Mouse (Mus musculus): ENCODE measurements around the gene Olfr1129. TPM values are rescaled to one million over a fixed set of nuclear protein-coding genes. Genes with fewer than 3 reads are reported as not detected.
"Not testable (repeated sequence)": the region's sequence is repeated elsewhere in the genome, so short reads cannot be mapped to it uniquely, and the experiment has no call there.

Gene Olfr1129
- polyA plus RNA-seq (2015; fragmentation: Nextera tagmentation; extraction: Ambion mirVana), result not detected in 2 replicates

DNA sequence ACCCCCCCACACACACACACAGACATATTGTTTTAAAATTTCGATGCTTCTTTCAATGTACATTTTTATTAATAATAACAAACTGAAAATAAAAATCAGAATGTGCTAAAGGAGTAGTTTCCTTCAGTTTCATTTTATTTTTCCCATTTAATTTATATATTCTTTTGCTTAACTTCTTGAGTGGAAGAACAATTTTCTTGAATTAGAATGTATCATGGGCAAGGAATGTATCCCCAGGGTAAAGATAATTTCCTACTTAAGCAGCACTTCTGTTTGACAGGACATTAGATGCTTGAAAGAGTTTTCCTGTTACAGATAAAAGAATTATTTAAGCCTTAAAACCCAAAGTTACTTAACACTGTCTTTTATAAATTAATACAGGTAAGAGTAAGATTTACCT lies at the start of gene Olfr1129:
TSS of gene Olfr1129 (plus strand) at position 301 of the 400 bp plus-strand sequence.
- H3K36me3 ChIP-seq; H3K4me2 ChIP-seq; H3K27ac ChIP-seq; H3K9me3 ChIP-seq; H3K4me1 ChIP-seq (replicated peaks); ATAC-seq (ENCODE audit: low FRiP score); H3K9ac ChIP-seq; H3K27me3 ChIP-seq; H3K4me3 ChIP-seq: not testable (repeated sequence)
- 82% methylated on average over 1 of the region's 1 CpGs for WGBS

DNA sequence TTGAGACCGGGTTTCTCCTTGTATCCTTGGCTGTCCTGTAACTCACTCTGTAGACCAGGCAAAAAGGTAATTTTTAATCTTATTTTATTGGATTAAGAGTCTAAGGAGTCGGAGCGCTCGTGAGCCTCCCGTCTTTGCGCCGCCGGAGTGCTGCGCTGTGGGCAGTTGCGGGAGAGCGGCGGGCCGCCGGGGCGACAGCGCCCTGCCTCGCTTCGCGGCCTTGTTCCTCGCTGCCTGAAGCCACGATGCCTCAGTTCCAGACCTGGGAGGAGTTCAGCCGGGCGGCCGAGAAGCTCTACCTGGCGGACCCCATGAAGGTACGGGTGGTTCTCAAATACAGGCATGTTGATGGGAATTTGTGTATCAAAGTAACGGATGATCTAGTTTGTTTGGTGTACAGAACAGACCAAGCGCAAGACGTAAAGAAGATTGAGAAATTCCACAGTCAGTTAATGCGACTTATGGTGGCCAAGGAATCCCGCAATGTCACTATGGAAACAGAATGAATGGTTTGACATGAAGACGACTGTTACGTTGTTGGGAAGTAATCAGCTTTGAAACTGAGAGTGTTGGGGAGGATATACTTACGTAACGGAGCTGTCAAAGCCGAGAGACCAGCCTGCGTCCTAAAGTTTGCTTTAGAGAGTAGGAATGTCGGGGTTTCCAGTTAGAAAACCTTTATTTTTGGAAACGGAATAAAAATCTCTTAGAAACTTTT lies 47.6 kb upstream of the Olfr1129 start:
- peak; percentile 39; the same call in 1 of the 2 replicates for ATAC-seq (ENCODE audit: low FRiP score)
- H3K9me3 ChIP-seq; H3K27ac ChIP-seq; H3K27me3 ChIP-seq; H3K4me1 ChIP-seq (replicated peaks); H3K9ac ChIP-seq; H3K36me3 ChIP-seq: not testable (repeated sequence)
- 30% methylated on average over 39 of the region's 39 CpGs for WGBS
- peak overlapping the region; percentile 28 for H3K4me3 ChIP-seq
- H3K4me2 ChIP-seq, result peak overlapping the region; percentile 50

DNA sequence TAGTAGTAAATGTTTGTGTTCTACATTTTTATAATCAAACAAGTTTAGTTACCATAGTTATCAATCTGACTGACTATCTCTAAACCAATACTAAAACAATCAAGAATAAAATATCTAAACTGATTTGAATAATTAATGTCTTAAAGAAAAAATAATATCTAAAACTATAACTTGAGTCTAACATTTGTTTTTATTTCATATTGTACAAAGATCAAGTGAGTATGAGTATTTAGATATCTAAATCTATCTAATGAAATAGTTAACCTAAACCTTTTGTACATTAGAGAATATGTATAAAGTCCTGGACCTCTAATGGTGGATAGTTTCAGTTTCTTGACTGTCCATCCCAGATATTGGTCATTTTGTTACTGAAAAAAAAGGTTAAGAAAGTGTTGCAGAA lies 42.2 kb upstream of the Olfr1129 start, which contains the start of gene Olfr153:
TSS of gene Olfr153 (plus strand) at position 301 of the 400 bp plus-strand sequence.
- ATAC-seq (ENCODE audit: low FRiP score), result no peak
- Histone ChIP-seq H3K9me3 (no peaks in the 10 kb centered on the region), H3K4me3 (no peak within 1 kb of the TSS), H3K4me1 (replicated peaks) (no peaks in the 10 kb centered on the region), H3K27ac (no peak within 1 kb of the TSS), H3K9ac (no peak within 1 kb of the TSS), H3K27me3 (no peaks in the 10 kb centered on the region), H3K36me3 (no peaks in the 10 kb centered on the region), H3K4me2 (no peak within 1 kb of the TSS)

DNA sequence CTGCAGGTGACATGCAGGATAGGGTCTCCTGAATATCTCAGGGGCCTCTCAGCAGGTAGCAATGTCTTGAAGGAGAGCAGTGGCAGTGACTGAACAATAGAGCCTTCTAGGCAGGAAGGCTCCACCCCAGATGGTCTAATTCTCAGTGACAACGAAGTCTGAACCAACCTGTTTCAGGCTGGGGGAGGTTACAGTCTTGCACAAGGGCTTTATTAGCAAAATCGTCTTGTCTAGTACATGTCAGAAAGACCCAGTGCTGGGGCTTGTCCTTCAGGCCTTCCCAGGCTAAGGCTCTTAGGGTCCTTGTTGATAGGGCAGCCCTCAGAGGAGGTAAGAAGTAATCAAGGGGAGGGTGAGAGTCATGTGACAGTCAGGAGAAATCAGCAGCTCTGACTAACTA lies 38.9 kb upstream of the Olfr1129 start:
- Histone ChIP-seq H3K9me3 (no peaks in the 10 kb centered on the region), H3K27me3 (no peaks in the 10 kb centered on the region), H3K36me3 (no peaks in the 10 kb centered on the region), H3K4me2 (no peak overlapping the region), H3K9ac (no peak overlapping the region), H3K27ac (no peak overlapping the region), H3K4me1 (replicated peaks) (no peaks in the 10 kb centered on the region), H3K4me3 (no peak overlapping the region)
- 64% methylated on average over 2 of the region's 2 CpGs for WGBS
- ATAC-seq (ENCODE audit: low FRiP score), result no peak

DNA sequence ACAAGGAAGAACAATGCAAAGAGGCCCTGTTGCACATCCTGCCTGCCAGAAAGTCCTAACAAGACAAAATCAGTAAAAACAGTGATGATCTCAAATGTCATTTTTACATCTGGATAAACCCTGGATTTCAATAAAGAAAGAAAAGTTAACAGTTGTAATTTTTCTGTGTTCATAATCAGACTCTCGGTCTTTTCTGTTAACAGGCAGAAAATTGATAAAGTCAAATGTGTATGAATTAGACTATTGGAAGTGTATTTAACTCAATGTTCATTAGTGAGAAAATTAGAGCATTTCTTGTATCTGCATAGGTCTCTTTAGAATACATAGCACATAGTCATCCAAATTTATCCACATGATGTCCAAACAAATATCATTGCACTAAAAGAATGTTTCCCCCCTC lies 28.3 kb upstream of the Olfr1129 start, which contains the start of gene Olfr1128:
TSS of gene Olfr1128 (minus strand) at position 101 of the 400 bp plus-strand sequence.
- Histone ChIP-seq H3K9me3 (no peaks in the 10 kb centered on the region), H3K27ac (no peak within 1 kb of the TSS), H3K4me3 (no peak within 1 kb of the TSS), H3K4me1 (replicated peaks) (no peaks in the 10 kb centered on the region), H3K27me3 (no peaks in the 10 kb centered on the region), H3K9ac (no peak within 1 kb of the TSS), H3K4me2 (no peak within 1 kb of the TSS), H3K36me3 (no peaks in the 10 kb centered on the region)
- no peak for ATAC-seq (ENCODE audit: low FRiP score)
- WGBS, result 96% methylated on average over 1 of the region's 1 CpGs

DNA sequence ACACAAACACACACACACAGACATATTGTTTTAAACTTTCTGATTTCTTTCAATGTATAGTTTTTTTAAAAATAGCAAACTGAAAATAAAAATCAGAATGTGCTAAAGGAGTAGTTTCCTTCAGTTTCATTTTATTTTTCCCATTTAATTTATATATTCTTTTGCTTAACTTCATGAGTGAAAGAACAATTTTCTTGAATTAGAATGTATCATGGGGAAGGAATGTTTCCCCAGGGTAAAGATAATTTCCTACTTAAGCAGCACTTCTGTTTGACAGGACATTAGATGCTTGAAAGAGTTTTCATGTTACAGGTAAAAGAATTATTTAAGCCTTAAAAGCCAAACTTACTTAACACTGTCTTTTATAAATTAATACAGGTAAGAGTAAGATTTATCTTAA lies 32.2 kb downstream of the Olfr1129 start, which contains the start of gene Olfr1130:
TSS of gene Olfr1130 (plus strand) at position 301 of the 400 bp plus-strand sequence.
- not testable (repeated sequence) for H3K4me3 ChIP-seq; H3K27ac ChIP-seq; H3K9ac ChIP-seq; H3K27me3 ChIP-seq; ATAC-seq (ENCODE audit: low FRiP score); H3K4me1 ChIP-seq (replicated peaks); H3K4me2 ChIP-seq; H3K36me3 ChIP-seq; H3K9me3 ChIP-seq

DNA sequence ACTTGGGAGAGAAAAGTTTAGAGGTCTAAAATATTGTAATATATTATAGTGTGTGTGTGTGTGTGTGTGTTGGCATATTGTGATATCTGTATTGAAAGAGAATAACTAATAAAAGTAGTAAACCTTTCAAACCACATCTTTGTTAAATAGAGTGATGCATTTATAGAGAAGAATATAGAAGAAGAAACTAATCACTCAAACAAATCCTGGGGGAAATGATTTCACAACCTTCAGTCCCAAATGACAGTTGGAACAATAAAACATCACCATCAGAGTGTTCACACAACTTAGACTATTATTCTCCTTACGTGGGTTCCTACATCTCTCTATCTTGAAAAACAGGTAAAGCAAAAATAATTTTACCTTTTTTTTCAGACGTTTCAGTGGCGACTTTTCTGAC lies 53.1 kb downstream of the Olfr1129 start, which contains the start of gene Olfr1131:
TSS of gene Olfr1131 (plus strand) at position 301 of the 400 bp plus-strand sequence.
- H3K4me2 ChIP-seq, result no peak within 1 kb of the TSS
- H3K9ac ChIP-seq, result no peak within 1 kb of the TSS
- H3K4me3 ChIP-seq, result no peak within 1 kb of the TSS
- H3K27me3 ChIP-seq, result no peaks in the 10 kb centered on the region
- H3K9me3 ChIP-seq, result no peaks in the 10 kb centered on the region
- no peaks in the 10 kb centered on the region for H3K36me3 ChIP-seq
- ATAC-seq (ENCODE audit: low FRiP score), result no peak
- H3K27ac ChIP-seq, result no peak within 1 kb of the TSS
- no peaks in the 10 kb centered on the region for H3K4me1 ChIP-seq (replicated peaks)
- 68% methylated on average over 3 of the region's 3 CpGs for WGBS

Other genes starting within 250 kb of the Olfr1129 start
- gene Olfr1120, start 219.1 kb upstream of the Olfr1129 start, polyA plus RNA-seq (2015; fragmentation: Nextera tagmentation; extraction: Ambion mirVana), result not detected in 2 replicates
- gene Olfr1121, start 204.0 kb upstream of the Olfr1129 start, polyA plus RNA-seq (2015; fragmentation: Nextera tagmentation; extraction: Ambion mirVana), result not detected in 2 replicates
- gene Olfr1122, start 188.1 kb upstream of the Olfr1129 start, polyA plus RNA-seq (2015; fragmentation: Nextera tagmentation; extraction: Ambion mirVana), result not detected in 2 replicates
- not detected in 2 replicates for gene Olfr1123, start 157.3 kb upstream of the Olfr1129 start, polyA plus RNA-seq (2015; fragmentation: Nextera tagmentation; extraction: Ambion mirVana)
- gene Olfr1124, start 143.6 kb upstream of the Olfr1129 start, polyA plus RNA-seq (2015; fragmentation: Nextera tagmentation; extraction: Ambion mirVana), result 0.08 TPM in 1 of 2 replicates, not detected in the other
- gene Olfr1126, start 119.9 kb upstream of the Olfr1129 start, polyA plus RNA-seq (2015; fragmentation: Nextera tagmentation; extraction: Ambion mirVana), result not detected in 2 replicates
- not detected in 2 replicates for gene Pramel7, start 76.8 kb upstream of the Olfr1129 start, polyA plus RNA-seq (2015; fragmentation: Nextera tagmentation; extraction: Ambion mirVana)
- gene Pramel6, start 67.3 kb upstream of the Olfr1129 start, polyA plus RNA-seq (2015; fragmentation: Nextera tagmentation; extraction: Ambion mirVana), result not detected in 2 replicates
- not detected in 2 replicates for gene Olfr153, start 42.1 kb upstream of the Olfr1129 start, polyA plus RNA-seq (2015; fragmentation: Nextera tagmentation; extraction: Ambion mirVana)
- not detected in 2 replicates for gene Olfr1128, start 28.4 kb upstream of the Olfr1129 start, polyA plus RNA-seq (2015; fragmentation: Nextera tagmentation; extraction: Ambion mirVana)
- not detected in 2 replicates for gene Olfr1130, start 32.3 kb downstream of the Olfr1129 start, polyA plus RNA-seq (2015; fragmentation: Nextera tagmentation; extraction: Ambion mirVana)
- gene Olfr1131, start 53.2 kb downstream of the Olfr1129 start, polyA plus RNA-seq (2015; fragmentation: Nextera tagmentation; extraction: Ambion mirVana), result not detected in 2 replicates
- gene Olfr1132, start 63.6 kb downstream of the Olfr1129 start, polyA plus RNA-seq (2015; fragmentation: Nextera tagmentation; extraction: Ambion mirVana), result not detected in 2 replicates
- gene Olfr1133, start 73.5 kb downstream of the Olfr1129 start, polyA plus RNA-seq (2015; fragmentation: Nextera tagmentation; extraction: Ambion mirVana), result not detected in 2 replicates
- gene Olfr1134, start 84.6 kb downstream of the Olfr1129 start, polyA plus RNA-seq (2015; fragmentation: Nextera tagmentation; extraction: Ambion mirVana), result not detected in 2 replicates
- not detected in 2 replicates for gene Olfr1135, start 99.8 kb downstream of the Olfr1129 start, polyA plus RNA-seq (2015; fragmentation: Nextera tagmentation; extraction: Ambion mirVana)
- not detected in 2 replicates for gene Olfr1136, start 120.0 kb downstream of the Olfr1129 start, polyA plus RNA-seq (2015; fragmentation: Nextera tagmentation; extraction: Ambion mirVana)
- gene Olfr1137, start 139.3 kb downstream of the Olfr1129 start, polyA plus RNA-seq (2015; fragmentation: Nextera tagmentation; extraction: Ambion mirVana), result not detected in 2 replicates
- gene Olfr1138, start 166.1 kb downstream of the Olfr1129 start, polyA plus RNA-seq (2015; fragmentation: Nextera tagmentation; extraction: Ambion mirVana), result not detected in 2 replicates
- gene Olfr1140, start 169.8 kb downstream of the Olfr1129 start, polyA plus RNA-seq (2015; fragmentation: Nextera tagmentation; extraction: Ambion mirVana), result not detected in 2 replicates
- gene Olfr1141, start 180.1 kb downstream of the Olfr1129 start, polyA plus RNA-seq (2015; fragmentation: Nextera tagmentation; extraction: Ambion mirVana), result not detected in 2 replicates
- gene Olfr152, start 205.6 kb downstream of the Olfr1129 start, polyA plus RNA-seq (2015; fragmentation: Nextera tagmentation; extraction: Ambion mirVana), result not detected in 2 replicates
- gene Olfr1143, start 226.7 kb downstream of the Olfr1129 start, polyA plus RNA-seq (2015; fragmentation: Nextera tagmentation; extraction: Ambion mirVana), result not detected in 2 replicates
- gene Olfr1145, start 235.9 kb downstream of the Olfr1129 start, polyA plus RNA-seq (2015; fragmentation: Nextera tagmentation; extraction: Ambion mirVana), result not detected in 2 replicates

All from hindbrain, embryonic 13.5 days (tissue).